Mouse (Mus musculus) MEL (cell line): ENCODE results near the gene Zwilch. TPM values are rescaled to one million over a fixed set of nuclear protein-coding genes. Genes with fewer than 3 reads are reported as not detected.

Experiments
- DNase-seq: peaks from one replicate; pipeline ENCODE4 v3.0.0; 2011; ENCODE audit warnings: low read depth, low spot score
- H3K27ac ChIP-seq: 2 replicates; pipeline ENCODE4 v1.5.1; 2012; ENCODE audit warnings: low read depth, mild to moderate bottlenecking, control low read depth, low read length, moderate library complexity; ENCODE audit not compliant: control insufficient read depth
- H3K27me3 ChIP-seq, 2 experiments: fragments of 150-350 bp in 1 of 2; sonication (generic) in 1 of 2; 2 replicates each; pipeline ENCODE4 v1.6.1; 2012; ENCODE audit warnings: low read length in 2 of 2, mild to moderate bottlenecking in 2 of 2, improper control_type of control experiment in 1 of 2, moderate library complexity in 1 of 2; ENCODE audit not compliant: insufficient read depth in 2 of 2, control insufficient read depth in 1 of 2
- H3K36me3 ChIP-seq, 2 experiments: 2 replicates each; pipeline ENCODE4 v1.6.1; 2012 to 2014; ENCODE audit warnings: low read length in 2 of 2, improper control_type of control experiment in 1 of 2, inconsistent platforms in 1 of 2, mild to moderate bottlenecking in 1 of 2; ENCODE audit not compliant: insufficient read depth in 2 of 2, control insufficient read depth in 1 of 2
- H3K4me1 ChIP-seq, 2 experiments: fragments of 150-350 bp in 1 of 2; sonication (generic) in 1 of 2; 2 replicates each; pipeline ENCODE4 v1.6.1; 2012; ENCODE audit warnings: low read length in 2 of 2, improper control_type of control experiment in 1 of 2, mild to moderate bottlenecking in 1 of 2; ENCODE audit not compliant: insufficient read depth in 2 of 2, control insufficient read depth in 1 of 2
- H3K4me3 ChIP-seq, 2 experiments: fragments of 150-350 bp in 1 of 2; sonication (generic) in 1 of 2; 2 replicates each; pipeline ENCODE4 v1.5.1; 2012; ENCODE audit warnings: low read depth in 2 of 2, low read length in 2 of 2, mild to moderate bottlenecking in 2 of 2, moderate library complexity in 2 of 2, control low read depth in 1 of 2, improper control_type of control experiment in 1 of 2; ENCODE audit not compliant: control insufficient read depth in 1 of 2, insufficient read depth in 1 of 2
- H3K79me2 ChIP-seq: 2 replicates; pipeline ENCODE4 v1.6.1; 2012; ENCODE audit warnings: mild to moderate bottlenecking, low read length, moderate library complexity; ENCODE audit not compliant: control insufficient read depth, poor library complexity, insufficient read depth
- H3K9ac ChIP-seq: 2 replicates; pipeline ENCODE4 v1.6.1; 2012; ENCODE audit warnings: low read depth, mild to moderate bottlenecking, control low read depth, low read length, moderate library complexity; ENCODE audit not compliant: control insufficient read depth, poor library complexity, severe bottlenecking
- H3K9me3 ChIP-seq: fragments of 150-350 bp; sonication (generic); replicated peaks from 2 replicates; pipeline ENCODE4 v1.6.1; 2012; ENCODE audit warnings: mild to moderate bottlenecking, low read length, improper control_type of control experiment, moderate library complexity; ENCODE audit not compliant: insufficient read depth
- CHD1 ChIP-seq: IDR thresholded peaks from 2 replicates; pipeline ENCODE4 v1.6.1; 2012; ENCODE audit warnings: low read depth, mild to moderate bottlenecking, inconsistent platforms, low read length, improper control_type of control experiment
- CHD2 ChIP-seq: IDR thresholded peaks from 2 replicates; pipeline ENCODE4 v1.6.1; 2011; ENCODE audit warnings: low read length, improper control_type of control experiment
- CTCF ChIP-seq, 3 experiments: IDR thresholded peaks in 2 of 3; conservative IDR thresholded peaks in 1 of 3; 2 replicates each; pipeline ENCODE4 v1.5.1; 2011 to 2012; ENCODE audit warnings: low read length in 3 of 3, low read depth in 2 of 3, mild to moderate bottlenecking in 2 of 3, improper control_type of control experiment in 1 of 3, inconsistent platforms in 1 of 3, mixed read lengths in 1 of 3, moderate library complexity in 1 of 3; ENCODE audit not compliant: control insufficient read depth in 1 of 3, insufficient read depth in 1 of 3, poor library complexity in 1 of 3, severe bottlenecking in 1 of 3
- E2F4 ChIP-seq: IDR thresholded peaks from 2 replicates; pipeline ENCODE4 v1.6.1; 2011; ENCODE audit warnings: low read depth, low read length, improper control_type of control experiment, borderline replicate concordance
- EP300 ChIP-seq, 2 experiments: IDR thresholded peaks; 2 replicates each; pipeline ENCODE4 v1.6.1; 2011; ENCODE audit warnings: improper control_type of control experiment in 2 of 2, low read length in 2 of 2, low read depth in 1 of 2, mild to moderate bottlenecking in 1 of 2
- HCFC1 ChIP-seq: IDR thresholded peaks from 2 replicates; pipeline ENCODE4 v1.6.1; 2012; ENCODE audit warnings: low read depth, mild to moderate bottlenecking, inconsistent platforms, low read length, improper control_type of control experiment, moderate library complexity
- MAFK ChIP-seq: IDR thresholded peaks from 2 replicates; pipeline ENCODE4 v1.6.1; 2011; ENCODE audit warnings: low read depth, mild to moderate bottlenecking, low read length, improper control_type of control experiment, borderline replicate concordance
- MAZ ChIP-seq: IDR thresholded peaks from 2 replicates; pipeline ENCODE4 v1.6.1; 2012; ENCODE audit warnings: low read depth, mild to moderate bottlenecking, inconsistent platforms, low read length, improper control_type of control experiment
- MEF2A ChIP-seq: IDR thresholded peaks from 2 replicates; pipeline ENCODE4 v1.6.1; 2014; ENCODE audit warnings: low read depth, mild to moderate bottlenecking, inconsistent platforms, low read length, improper control_type of control experiment; ENCODE audit not compliant: poor library complexity, insufficient replicate concordance, severe bottlenecking; ENCODE audit errors: extremely low read depth
- NELFE ChIP-seq: IDR thresholded peaks from 2 replicates; pipeline ENCODE4 v1.6.1; 2011; ENCODE audit warnings: low read depth, low read length, improper control_type of control experiment
- NRF1 ChIP-seq: IDR thresholded peaks from 2 replicates; pipeline ENCODE4 v1.6.1; 2014; ENCODE audit warnings: low read depth, mild to moderate bottlenecking, inconsistent platforms, low read length, improper control_type of control experiment, moderate library complexity; ENCODE audit not compliant: poor library complexity, insufficient read depth, severe bottlenecking
- POLR2AphosphoS2 ChIP-seq: IDR thresholded peaks from 2 replicates; pipeline ENCODE4 v1.6.1; 2011; ENCODE audit warnings: low read length, improper control_type of control experiment
- RAD21 ChIP-seq: IDR thresholded peaks from 2 replicates; pipeline ENCODE4 v1.6.1; 2011; ENCODE audit warnings: mild to moderate bottlenecking, low read depth, low read length, improper control_type of control experiment
- RCOR1 ChIP-seq: IDR thresholded peaks from 2 replicates; pipeline ENCODE4 v1.6.1; 2012; ENCODE audit warnings: low read depth, mild to moderate bottlenecking, inconsistent platforms, low read length, improper control_type of control experiment
- USF1 ChIP-seq: IDR thresholded peaks from 2 replicates; pipeline ENCODE4 v1.6.1; 2014; ENCODE audit warnings: low read depth, mild to moderate bottlenecking, inconsistent platforms, low read length, improper control_type of control experiment, moderate library complexity
- ZC3H11A ChIP-seq: IDR thresholded peaks from 2 replicates; pipeline ENCODE4 v1.6.1; 2012; ENCODE audit warnings: low read depth, mild to moderate bottlenecking, inconsistent platforms, low read length, improper control_type of control experiment
- ZKSCAN1 ChIP-seq: IDR thresholded peaks from 2 replicates; pipeline ENCODE4 v1.6.1; 2012; ENCODE audit warnings: low read depth, mild to moderate bottlenecking, inconsistent platforms, low read length, improper control_type of control experiment, moderate library complexity
- polyA plus RNA-seq, 2 experiments: library from polyadenylated mRNA; stranded (reverse) in 1 of 2; unstranded in 1 of 2; fragments of >175 nt in 1 of 2; fragments of >200 nt in 1 of 2; gene quantifications; 2 replicates each; pipeline versions ENCODE4 v1.2.1 to v1.2.4; 2012; ENCODE audit warnings: low replicate concordance in 2 of 2, low read depth in 1 of 2; ENCODE audit not compliant: insufficient read length in 2 of 2, insufficient read depth in 1 of 2, missing spikeins in 1 of 2
- total RNA-seq: library from RNA; depleted of rRNA; stranded (reverse); fragments of 300-350 nt; gene quantifications from 2 replicates; pipeline ENCODE4 v1.2.3, GENCODE M21; 2012

Gene Zwilch
- total and polyA plus RNA-seq, 3 experiments = 60.6 to 89.2 TPM; not detected in 1

DNA sequence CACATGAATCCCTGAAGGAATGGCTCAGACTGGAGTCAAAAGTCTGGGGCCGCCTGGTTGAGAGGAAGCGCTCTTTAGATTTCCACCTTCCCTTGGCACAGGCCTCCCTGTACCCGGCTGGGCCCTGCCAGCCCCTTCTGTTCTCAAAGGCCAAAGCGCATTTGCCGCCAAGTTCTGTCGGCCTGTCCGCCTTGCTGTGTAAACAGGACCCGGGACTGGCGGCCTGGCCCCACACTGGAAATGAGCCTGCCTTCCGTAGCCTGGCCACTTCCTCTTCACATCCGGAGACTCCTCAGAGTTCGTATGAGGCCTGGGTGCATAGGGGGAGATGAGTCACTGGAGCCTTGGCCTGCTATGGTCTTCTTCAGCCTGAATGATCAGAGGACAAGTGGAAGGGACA, 83.9 kb downstream of the Zwilch start (continued):
- TF ChIP-seq MAZ (no peak), RCOR1 (no peak), RAD21 (no peak)
- TF ChIP-seq, all 39 proteins: peak for 0

DNA sequence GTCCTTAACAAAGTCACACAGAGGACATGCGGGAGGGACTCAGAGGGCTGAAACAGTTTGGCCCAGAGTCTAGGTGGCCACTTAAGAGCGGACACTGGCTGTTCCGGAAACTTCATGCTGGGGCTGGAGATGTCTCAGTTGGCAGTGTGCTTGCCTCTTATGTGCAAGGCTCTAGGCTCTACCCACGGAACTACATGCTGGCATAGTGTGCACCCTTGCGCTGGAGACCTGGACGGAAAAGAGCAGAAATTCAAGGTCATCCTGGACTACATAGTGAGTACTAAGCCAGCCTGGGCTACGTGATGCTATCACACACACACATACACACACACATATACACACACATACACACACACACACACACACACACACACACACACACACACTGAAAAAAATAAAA, 84.6 kb downstream of the Zwilch start:
- Histone ChIP-seq H3K4me1 (peaks cover 0 to 5% of the 10 kb centered on the region in 2 experiments; a peak in 1 of 4 replicates), H3K27me3 (peaks cover 0 to 5% of the 10 kb centered on the region in 2 experiments; a peak in 3 of 4 replicates), H3K9ac (no peak overlapping the region), H3K36me3 (no peaks in the 10 kb centered on the region; a peak in 1 of 4 replicates), H3K9me3 (no peaks in the 10 kb centered on the region), H3K27ac (no peak overlapping the region), H3K4me3 (no peak overlapping the region), H3K79me2 (no peaks in the 10 kb centered on the region)
- no peak for DNase-seq
- TF ChIP-seq NELFE (no peak), NRF1 (no peak), CHD2 (no peak), POLR2AphosphoS2 (no peak), MEF2A (no peak), E2F4 (no peak), HCFC1 (no peak), RAD21 (no peak), CHD1 (no peak), CTCF (IDR thresholded peaks at IDR 0.05 in 2 of 3, conservative IDR thresholded peaks at IDR 0.05 in 1 of 3; ENCODE audit: control insufficient read depth in 1 of 3, insufficient read depth in 1 of 3, low read depth in 2 of 3, low read length in 3 of 3, poor library complexity in 1 of 3, severe bottlenecking in 1 of 3) (no peak), MAFK (no peak), ZC3H11A (no peak), ZKSCAN1 (no peak), USF1 (no peak), MAZ (no peak), EP300 (IDR thresholded peaks at IDR 0.05; ENCODE audit: low read depth in 1 of 2, low read length in 2 of 2) (no peak)
